Mouse (Mus musculus) cortical plate, adult 2 months (tissue): ENCODE measurements at regions not wholly inside any gene's neighbourhood (a gene's known extent, or its start where the extent isn't known, plus 50 kb on each side); places are given as distances from the start of the nearest gene placed in this dataset.

Experiments used
- CTCF ChIP-seq: fragments of 200-500 bp; IDR thresholded peaks from 2 replicates; pipeline ENCODE4 v1.5.1; 2011; ENCODE audit warnings: mild to moderate bottlenecking, control low read depth, low read length; ENCODE audit not compliant: insufficient read depth; ENCODE audit errors: extremely low read depth
- POLR2A ChIP-seq: fragments of 200-500 bp; IDR thresholded peaks from 2 replicates; pipeline ENCODE4 v1.6.1; 2011; ENCODE audit warnings: mild to moderate bottlenecking, low read length, control low read depth; ENCODE audit not compliant: insufficient read depth; ENCODE audit errors: extremely low read depth

DNA sequence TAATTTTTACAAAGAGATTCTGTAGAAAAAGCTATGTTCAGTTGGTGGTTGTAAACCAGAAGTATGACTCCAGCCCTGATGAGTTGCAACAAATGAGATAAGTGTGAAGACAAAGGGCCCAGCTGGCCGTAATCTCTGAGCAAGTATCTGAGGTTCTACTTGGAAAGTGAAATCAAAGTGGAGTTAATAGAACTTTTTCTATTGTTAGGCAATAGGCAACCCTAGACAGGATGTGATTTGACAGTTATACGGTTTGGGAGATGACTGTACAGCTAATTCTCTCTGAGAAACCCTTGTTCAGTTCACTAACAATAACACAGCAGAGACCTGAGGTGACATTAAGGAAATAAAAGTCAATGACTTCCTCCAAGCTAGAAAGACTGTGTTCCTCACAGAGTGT lies 180.8 kb upstream of the Atp10a start:
- no peak for TF ChIP-seq POLR2A
- no peak for TF ChIP-seq CTCF
